Mouse (Mus musculus) testis, adult 2 months (tissue): ENCODE measurements around the gene Spata21. TPM values are rescaled to one million over a fixed set of nuclear protein-coding genes. Genes with fewer than 3 reads are reported as not detected.

Experiments
- H3K27ac ChIP-seq: fragments of 200-500 bp; 2 replicates; pipeline ENCODE4 v1.5.1; 2012; ENCODE audit warnings: low read depth, low read length; ENCODE audit not compliant: control insufficient read depth, insufficient read depth
- H3K27me3 ChIP-seq: fragments of 200-500 bp; 2 replicates; pipeline ENCODE4 v1.6.1; 2012; ENCODE audit warnings: mild to moderate bottlenecking, low read length, moderate library complexity; ENCODE audit not compliant: control insufficient read depth, insufficient read depth
- H3K36me3 ChIP-seq: fragments of 200-500 bp; 2 replicates; pipeline ENCODE4 v1.6.1; 2012; ENCODE audit warnings: mild to moderate bottlenecking, low read length; ENCODE audit not compliant: control insufficient read depth, insufficient read depth
- H3K4me1 ChIP-seq: fragments of 200-500 bp; 2 replicates; pipeline ENCODE4 v1.6.1; 2012; ENCODE audit warnings: low read length; ENCODE audit not compliant: control insufficient read depth, insufficient read depth
- H3K4me3 ChIP-seq: fragments of 200-500 bp; 2 replicates; pipeline ENCODE4 v1.5.1; 2012; ENCODE audit warnings: low read depth, mild to moderate bottlenecking, low read length, moderate library complexity, mixed read lengths; ENCODE audit not compliant: control insufficient read depth
- CTCF ChIP-seq: fragments of 200-500 bp; IDR thresholded peaks from 2 replicates; pipeline ENCODE4 v1.5.1; 2012; ENCODE audit warnings: low read depth, mild to moderate bottlenecking, inconsistent platforms, low read length, moderate library complexity; ENCODE audit not compliant: control insufficient read depth, insufficient read depth, insufficient replicate concordance
- POLR2A ChIP-seq: fragments of 200-500 bp; IDR thresholded peaks from 2 replicates; pipeline ENCODE4 v1.6.1; 2012; ENCODE audit warnings: low read depth, mild to moderate bottlenecking, inconsistent platforms, low read length, moderate library complexity; ENCODE audit not compliant: control insufficient read depth
- polyA plus RNA-seq: library from polyadenylated mRNA; depleted of rRNA; stranded (reverse); fragments of >200 nt; gene quantifications from 2 replicates; pipeline ENCODE4 v1.2.3, GENCODE M21; 2012; rRNA removed

Gene Spata21
- 518 and 561 TPM in 2 replicates for polyA plus RNA-seq

DNA sequence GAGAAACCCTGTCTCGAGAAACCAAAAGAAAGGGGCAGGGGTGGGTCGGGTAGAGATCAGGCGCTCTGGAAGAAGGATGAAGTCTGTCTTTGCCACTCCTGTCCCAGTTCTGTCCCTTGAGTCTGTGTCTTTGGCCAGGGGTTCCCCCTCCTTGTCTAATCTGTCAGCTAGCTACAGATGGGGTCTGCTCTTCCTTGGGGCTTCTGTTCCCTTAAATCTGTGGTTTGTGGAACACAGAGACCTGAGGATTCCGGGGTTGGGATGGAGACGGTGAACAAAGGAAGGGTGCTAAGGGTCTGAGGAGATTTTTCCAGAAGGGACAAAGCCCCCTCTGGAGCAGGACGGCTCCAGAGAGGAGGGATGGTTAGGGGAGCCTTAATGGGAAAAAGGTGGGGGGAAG lies at the start of gene Spata21:
Gene Spata21, plus strand, starts transcription at position 301 of the 400 bp plus-strand sequence.
- Histone ChIP-seq H3K4me1 (peaks cover 3% of the 10 kb centered on the region; the same call in 1 of the 2 replicates), H3K27me3 (no peaks in the 10 kb centered on the region), H3K4me3 (peak within 1 kb of the TSS; percentile 85), H3K36me3 (no peaks in the 10 kb centered on the region), H3K27ac (peak within 1 kb of the TSS; percentile 38; the same call in 1 of the 2 replicates)
- no peak for TF ChIP-seq CTCF
- peak; percentile 32; the same call in 1 of the 2 replicates for TF ChIP-seq POLR2A

- Histone ChIP-seq H3K36me3 (no peaks in the 10 kb centered on the region), H3K4me1 (peaks cover 10% of the 10 kb centered on the region; the same call in 1 of the 2 replicates), H3K27ac (peak overlapping the region; percentile 63), H3K4me3 (peak overlapping the region; percentile 83), H3K27me3 (no peaks in the 10 kb centered on the region)
- no peak for TF ChIP-seq CTCF
- TF ChIP-seq POLR2A: no peak
Measured at GRCm38 (mm10) chr4:141041117-141041516, 47.0 kb upstream of the Spata21 start.

- Histone ChIP-seq H3K27me3 (no peaks in the 10 kb centered on the region), H3K4me3 (no peak overlapping the region), H3K4me1 (peaks cover 13% of the 10 kb centered on the region), H3K27ac (no peak overlapping the region), H3K36me3 (no peaks in the 10 kb centered on the region)
- TF ChIP-seq CTCF (peak; percentile 57; the same call in 1 of the 2 replicates), POLR2A (no peak)
Measured at GRCm38 (mm10) chr4:141044816-141045215, 43.3 kb upstream of the Spata21 start.

GRCm38 (mm10) chr4:141048810-141049475 lies 39.2 kb upstream of the Spata21 start:
- Histone ChIP-seq H3K36me3 (no peaks in the 10 kb centered on the region), H3K4me3 (peak overlapping the region; percentile 64), H3K27me3 (no peaks in the 10 kb centered on the region), H3K27ac (no peak overlapping the region), H3K4me1 (peaks cover 3% of the 10 kb centered on the region)
- TF ChIP-seq POLR2A (no peak), CTCF (no peak)

- peak overlapping the region; percentile 64 for H3K4me3 ChIP-seq
- TF ChIP-seq POLR2A (no peak), CTCF (no peak)
- H3K36me3 ChIP-seq: no peaks in the 10 kb centered on the region
- peaks cover 3% of the 10 kb centered on the region for H3K4me1 ChIP-seq
- no peaks in the 10 kb centered on the region for H3K27me3 ChIP-seq
- H3K27ac ChIP-seq: no peak overlapping the region
Measured at GRCm38 (mm10) chr4:141049476-141049835, 38.7 kb upstream of the Spata21 start.

GRCm38 (mm10) chr4:141052442-141052841 lies 35.7 kb upstream of the Spata21 start:
- Histone ChIP-seq H3K36me3 (no peaks in the 10 kb centered on the region), H3K4me3 (no peak overlapping the region), H3K27me3 (no peaks in the 10 kb centered on the region), H3K27ac (no peak overlapping the region), H3K4me1 (peaks cover 3% of the 10 kb centered on the region)
- TF ChIP-seq POLR2A (no peak), CTCF (no peak)

- Histone ChIP-seq H3K36me3 (no peaks in the 10 kb centered on the region), H3K27ac (no peak overlapping the region), H3K27me3 (no peaks in the 10 kb centered on the region), H3K4me1 (peaks cover 3% of the 10 kb centered on the region), H3K4me3 (no peak overlapping the region)
- no peak for TF ChIP-seq POLR2A
- TF ChIP-seq CTCF: no peak
Measured at GRCm38 (mm10) chr4:141053138-141053537, 35.0 kb upstream of the Spata21 start.

GRCm38 (mm10) chr4:141053568-141054161 lies 34.5 kb upstream of the Spata21 start:
- H3K4me1 ChIP-seq: peaks cover 3% of the 10 kb centered on the region
- H3K4me3 ChIP-seq: no peak overlapping the region
- H3K36me3 ChIP-seq: no peaks in the 10 kb centered on the region
- no peak overlapping the region for H3K27ac ChIP-seq
- H3K27me3 ChIP-seq: no peaks in the 10 kb centered on the region
- TF ChIP-seq CTCF: no peak
- no peak for TF ChIP-seq POLR2A
